Mouse (Mus musculus): ENCODE results near the gene Prkca. TPM values are rescaled to one million over a fixed set of nuclear protein-coding genes. Genes with fewer than 3 reads are reported as not detected.

Gene Prkca
- polyA plus RNA-seq, 1 experiment from 2014 or later: 3.4 TPM

DNA sequence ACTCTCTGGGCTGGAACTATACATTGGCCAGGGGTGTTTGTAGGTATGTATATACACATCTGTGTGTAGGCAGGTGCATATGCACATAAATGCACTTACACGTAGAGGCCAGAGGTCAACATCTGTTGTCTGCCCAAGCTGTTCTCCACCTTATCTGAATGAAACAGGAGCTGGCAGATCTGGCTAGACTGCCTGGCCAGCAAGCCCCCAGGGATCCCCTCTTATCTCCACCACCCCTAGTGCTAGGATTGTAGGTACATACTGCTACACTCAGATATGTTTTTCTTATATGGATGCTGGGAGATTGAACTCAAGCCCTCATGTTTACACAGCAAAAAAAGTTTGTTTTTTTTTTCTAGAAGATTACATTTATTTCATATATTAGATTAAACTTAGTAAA lies 79.9 kb downstream of the Prkca start:
- WGBS: 59% methylated on average over 1 of the region's 1 CpGs
- no peaks in the 10 kb centered on the region for H3K27me3 ChIP-seq (replicated peaks; ENCODE audit: low read depth, poor library complexity, severe bottlenecking)
- peaks cover 24% of the 10 kb centered on the region for H3K4me1 ChIP-seq
- no peak overlapping the region for H3K4me3 ChIP-seq
- no peak overlapping the region for H3K27ac ChIP-seq (replicated peaks)
- no peak for DNase-seq (ENCODE audit: low spot score)
- H3K9me3 ChIP-seq: no peaks in the 10 kb centered on the region
- H3K36me3 ChIP-seq (replicated peaks): no peaks in the 10 kb centered on the region

DNA sequence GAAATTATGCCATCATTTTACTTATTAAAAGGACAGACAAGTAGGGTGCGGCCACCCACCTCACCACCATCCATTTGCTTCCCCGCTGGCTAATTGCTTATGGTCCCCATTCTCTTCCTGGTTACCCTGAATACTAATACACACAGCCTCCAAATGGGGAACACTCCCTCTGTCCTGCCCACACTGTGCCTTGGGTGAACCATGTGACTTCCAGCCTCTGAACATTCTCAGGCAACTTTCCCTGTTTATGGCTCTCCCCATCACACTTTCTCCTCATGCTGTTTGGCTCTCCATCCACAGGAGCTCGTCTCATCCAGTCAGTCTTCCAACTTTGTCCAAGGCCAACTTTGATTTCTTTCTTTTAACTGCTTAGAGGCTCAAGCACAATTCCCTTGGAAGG lies 80.3 kb downstream of the Prkca start:
- no peak for DNase-seq (ENCODE audit: low spot score)
- WGBS: 84% methylated on average over 3 of the region's 3 CpGs
- Histone ChIP-seq H3K9me3 (no peaks in the 10 kb centered on the region), H3K4me1 (peaks cover 19% of the 10 kb centered on the region), H3K36me3 (replicated peaks) (no peaks in the 10 kb centered on the region), H3K4me3 (no peak overlapping the region), H3K27ac (replicated peaks) (no peak overlapping the region), H3K27me3 (replicated peaks; ENCODE audit: low read depth, poor library complexity, severe bottlenecking) (no peaks in the 10 kb centered on the region)

DNA sequence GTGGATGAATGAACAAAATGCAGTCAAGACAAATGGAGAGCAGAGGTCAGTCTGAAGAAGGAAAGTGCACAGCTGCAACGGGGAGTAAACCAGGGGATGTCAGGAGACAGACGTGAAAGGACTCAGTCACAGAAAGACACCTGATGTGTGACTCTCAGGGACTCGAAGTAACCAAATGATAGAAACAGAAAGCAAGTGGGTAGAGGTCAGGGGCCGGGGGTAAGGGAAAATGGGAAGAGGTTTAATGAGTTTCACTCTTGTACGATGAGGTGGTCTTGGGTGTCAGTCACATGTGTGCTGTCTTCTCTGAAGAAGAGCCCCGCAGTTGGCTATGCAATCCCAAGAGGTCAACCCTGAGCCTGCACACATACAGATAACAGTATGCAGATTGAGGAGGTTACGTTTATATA lies 82.0 kb downstream of the Prkca start:
- Histone ChIP-seq H3K27ac (replicated peaks) (no peak overlapping the region), H3K36me3 (replicated peaks) (no peaks in the 10 kb centered on the region), H3K27me3 (replicated peaks; ENCODE audit: low read depth, poor library complexity, severe bottlenecking) (no peaks in the 10 kb centered on the region), H3K4me1 (peaks cover 14% of the 10 kb centered on the region), H3K4me3 (no peak overlapping the region), H3K9me3 (no peaks in the 10 kb centered on the region)
- no peak for DNase-seq (ENCODE audit: low spot score)
- 60% methylated on average over 7 of the region's 7 CpGs for WGBS

DNA sequence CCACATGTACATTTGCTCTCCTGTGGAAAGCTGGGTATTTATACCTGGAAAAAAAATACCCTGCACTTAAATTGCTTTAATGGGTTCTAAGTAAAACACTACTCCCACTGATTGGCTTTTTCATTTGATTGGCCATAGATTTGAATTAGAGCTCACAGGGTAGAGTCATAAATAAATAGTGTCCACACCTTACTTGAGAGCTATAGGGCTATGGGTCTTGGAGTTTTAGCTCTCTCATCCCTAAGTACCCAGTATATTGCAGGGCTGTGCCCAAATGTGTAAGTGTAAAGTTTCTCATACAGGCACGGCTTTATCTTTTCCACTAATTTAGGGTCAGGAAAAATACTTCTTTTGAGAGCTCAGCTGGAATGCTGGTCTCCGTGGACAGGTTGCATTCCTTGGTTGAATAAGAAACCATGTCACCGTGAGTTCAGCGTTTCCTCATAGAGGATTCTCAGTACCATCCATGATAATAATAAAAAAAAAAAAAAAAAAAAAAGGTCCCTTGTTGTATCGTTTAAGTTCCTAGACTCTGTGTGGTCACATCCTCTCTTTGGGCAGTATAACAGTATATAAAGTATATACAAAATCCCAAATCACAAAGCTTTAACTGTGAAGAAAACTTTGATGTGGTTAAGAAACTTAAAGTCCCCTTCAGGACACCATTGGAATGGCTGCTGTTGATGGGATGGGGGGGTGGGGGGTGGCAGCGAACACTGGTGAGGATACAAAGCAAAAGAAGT lies 82.8 kb downstream of the Prkca start:
- Histone ChIP-seq H3K27ac (replicated peaks) (no peak overlapping the region), H3K27me3 (replicated peaks; ENCODE audit: low read depth, poor library complexity, severe bottlenecking) (no peaks in the 10 kb centered on the region), H3K36me3 (replicated peaks) (no peaks in the 10 kb centered on the region), H3K4me1 (peaks cover 14% of the 10 kb centered on the region), H3K9me3 (no peaks in the 10 kb centered on the region), H3K4me3 (no peak overlapping the region)
- DNase-seq (ENCODE audit: low spot score): no peak
- WGBS: 80% methylated on average over 6 of the region's 6 CpGs

DNA sequence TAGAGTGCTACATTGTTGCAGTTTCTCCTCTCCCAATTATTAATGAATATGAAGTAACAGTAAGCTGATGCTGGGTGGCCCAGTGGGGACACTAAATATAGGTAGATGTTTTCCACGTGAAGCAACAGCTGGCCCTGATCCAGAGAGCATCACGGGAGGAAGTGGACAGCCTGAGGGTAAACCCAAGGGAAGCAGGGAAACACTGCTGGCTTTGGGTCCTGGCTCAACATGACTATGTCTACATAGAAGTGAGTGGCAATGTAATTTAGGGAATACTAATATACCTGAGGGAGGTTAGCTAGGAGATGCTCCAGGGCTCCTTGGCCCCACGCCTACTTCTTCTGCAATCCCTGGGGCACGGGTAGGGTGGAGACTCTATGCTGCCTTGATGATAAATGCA lies 84.3 kb downstream of the Prkca start:
- H3K4me3 ChIP-seq: no peak overlapping the region
- H3K4me1 ChIP-seq: peaks cover 14% of the 10 kb centered on the region
- no peak overlapping the region for H3K27ac ChIP-seq (replicated peaks)
- no peaks in the 10 kb centered on the region for H3K9me3 ChIP-seq
- DNase-seq (ENCODE audit: low spot score): no peak
- WGBS: 78% methylated on average over 4 of the region's 4 CpGs
- no peaks in the 10 kb centered on the region for H3K36me3 ChIP-seq (replicated peaks)
- H3K27me3 ChIP-seq (replicated peaks; ENCODE audit: low read depth, poor library complexity, severe bottlenecking): no peaks in the 10 kb centered on the region

DNA sequence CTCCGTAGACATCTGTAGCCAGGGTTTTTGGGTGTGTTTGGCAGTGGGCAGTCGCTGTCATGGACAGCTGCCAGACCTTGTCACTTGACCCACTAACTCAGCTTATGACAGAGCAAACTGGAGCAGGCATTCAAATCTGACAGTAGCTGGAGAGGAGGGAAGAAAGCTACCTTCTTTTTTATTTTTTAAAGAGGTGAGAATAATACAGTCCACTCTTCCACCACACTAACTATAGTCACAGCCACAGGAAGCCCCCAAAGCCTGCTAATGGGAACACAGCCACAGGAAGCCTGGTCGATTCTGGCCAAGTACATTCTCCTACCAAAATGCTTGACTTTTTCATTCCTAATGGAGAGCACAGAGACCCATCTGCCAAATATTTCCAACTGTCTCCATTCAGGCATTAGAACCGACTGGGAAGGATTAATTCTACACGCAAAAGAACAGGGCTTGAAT lies 84.9 kb downstream of the Prkca start:
- H3K9me3 ChIP-seq: no peaks in the 10 kb centered on the region
- no peaks in the 10 kb centered on the region for H3K36me3 ChIP-seq (replicated peaks)
- no peak for DNase-seq (ENCODE audit: low spot score)
- no peak overlapping the region for H3K27ac ChIP-seq (replicated peaks)
- H3K4me1 ChIP-seq: peaks cover 13% of the 10 kb centered on the region
- H3K27me3 ChIP-seq (replicated peaks; ENCODE audit: low read depth, poor library complexity, severe bottlenecking): no peaks in the 10 kb centered on the region
- WGBS: 85% methylated on average over 5 of the region's 5 CpGs
- no peak overlapping the region for H3K4me3 ChIP-seq

DNA sequence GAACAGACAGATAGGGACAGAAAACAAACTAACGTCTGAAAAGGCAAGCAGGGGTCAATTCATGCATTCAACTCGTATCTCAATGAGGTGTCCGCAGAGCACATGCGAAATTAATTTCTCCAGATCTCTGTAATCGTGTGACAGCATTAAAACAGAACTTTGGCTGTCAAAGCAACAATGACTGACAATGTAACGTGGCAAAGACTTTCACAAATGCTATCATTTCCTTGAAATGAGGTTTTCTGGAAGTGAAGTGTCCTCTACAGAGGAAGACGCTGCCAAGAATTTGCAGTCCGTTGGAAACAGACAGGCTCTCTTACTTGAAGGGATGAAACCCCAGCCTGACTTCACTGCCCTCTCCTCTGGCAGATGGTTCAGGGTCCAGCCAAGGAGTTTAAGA lies 85.8 kb downstream of the Prkca start:
- 80% methylated on average over 8 of the region's 8 CpGs for WGBS
- Histone ChIP-seq H3K4me1 (peaks cover 8% of the 10 kb centered on the region; the same call in 1 of the 2 replicates), H3K27ac (replicated peaks) (no peak overlapping the region), H3K4me3 (no peak overlapping the region), H3K27me3 (replicated peaks; ENCODE audit: low read depth, poor library complexity, severe bottlenecking) (no peaks in the 10 kb centered on the region), H3K9me3 (no peaks in the 10 kb centered on the region), H3K36me3 (replicated peaks) (no peaks in the 10 kb centered on the region)
- no peak for DNase-seq (ENCODE audit: low spot score)

DNA sequence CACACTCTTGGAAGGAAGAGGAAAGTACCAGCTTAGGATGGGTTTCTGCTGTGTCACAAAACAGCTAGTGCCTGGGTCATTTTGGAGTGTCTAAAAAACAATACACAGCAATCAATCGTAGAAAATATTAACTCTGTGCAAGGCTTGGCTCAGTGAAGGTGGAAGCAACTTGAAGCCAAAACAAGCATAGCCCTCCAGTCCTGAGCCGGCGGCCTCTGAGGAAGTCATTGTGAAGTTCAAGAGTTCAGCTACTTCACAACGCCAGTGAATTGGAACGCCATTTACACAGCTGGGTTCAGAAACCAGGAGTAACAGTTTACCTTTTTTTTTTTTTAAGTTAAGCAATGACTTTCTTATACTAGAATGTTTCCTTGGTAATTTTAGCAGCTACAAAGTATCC lies 89.0 kb downstream of the Prkca start:
- H3K4me1 ChIP-seq: peaks cover 9% of the 10 kb centered on the region
- no peak overlapping the region for H3K27ac ChIP-seq (replicated peaks)
- no peaks in the 10 kb centered on the region for H3K9me3 ChIP-seq
- H3K36me3 ChIP-seq (replicated peaks): no peaks in the 10 kb centered on the region
- H3K4me3 ChIP-seq: no peak overlapping the region
- WGBS: 79% methylated on average over 5 of the region's 5 CpGs
- no peaks in the 10 kb centered on the region for H3K27me3 ChIP-seq (replicated peaks; ENCODE audit: low read depth, poor library complexity, severe bottlenecking)
- no peak for DNase-seq (ENCODE audit: low spot score)

DNA sequence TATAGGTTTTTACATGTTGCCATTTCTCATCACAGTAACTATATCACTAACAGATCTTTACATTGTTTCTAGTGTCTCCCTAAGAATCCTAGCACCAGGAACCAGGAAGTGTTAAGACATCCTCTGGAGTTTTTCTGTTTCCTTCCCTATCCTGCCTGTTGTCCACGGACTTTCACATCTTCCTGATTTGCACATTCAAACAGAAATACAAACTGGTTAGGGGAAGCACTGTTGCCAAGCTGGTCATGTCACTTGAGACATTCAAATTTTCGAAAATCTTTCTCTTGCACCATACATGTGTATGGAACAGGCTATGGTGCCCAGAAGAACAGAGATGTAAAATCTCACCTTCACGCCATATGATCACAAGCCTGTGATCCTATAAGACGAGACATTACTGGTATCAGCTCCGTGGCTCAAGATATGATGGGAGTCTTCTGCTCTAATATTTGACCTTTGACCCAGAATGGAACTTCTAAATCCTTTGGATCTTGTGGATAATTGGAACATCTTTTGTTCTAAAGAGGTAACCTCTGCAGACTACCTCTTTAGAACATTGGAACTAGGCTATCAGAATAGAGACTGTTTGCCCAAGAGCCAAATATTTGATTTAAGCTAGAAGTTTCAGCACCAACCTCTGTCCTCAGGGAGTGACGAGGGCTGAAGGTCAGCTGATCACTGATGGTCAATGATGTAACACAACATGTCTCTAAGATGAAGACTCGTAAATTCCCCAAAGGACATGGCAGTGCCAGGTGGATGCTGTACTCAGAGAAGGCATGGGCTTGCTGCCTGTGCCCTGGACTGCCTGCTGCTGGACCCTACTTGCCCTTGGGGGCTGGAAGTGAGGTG lies 91.6 kb downstream of the Prkca start:
- H3K27me3 ChIP-seq (replicated peaks; ENCODE audit: low read depth, poor library complexity, severe bottlenecking): no peaks in the 10 kb centered on the region
- peaks cover 14% of the 10 kb centered on the region for H3K4me1 ChIP-seq
- 86% methylated on average over 7 of the region's 7 CpGs for WGBS
- H3K36me3 ChIP-seq (replicated peaks): no peaks in the 10 kb centered on the region
- no peak overlapping the region for H3K27ac ChIP-seq (replicated peaks)
- DNase-seq (ENCODE audit: low spot score): no peak
- H3K9me3 ChIP-seq: no peaks in the 10 kb centered on the region
- no peak overlapping the region for H3K4me3 ChIP-seq

DNA sequence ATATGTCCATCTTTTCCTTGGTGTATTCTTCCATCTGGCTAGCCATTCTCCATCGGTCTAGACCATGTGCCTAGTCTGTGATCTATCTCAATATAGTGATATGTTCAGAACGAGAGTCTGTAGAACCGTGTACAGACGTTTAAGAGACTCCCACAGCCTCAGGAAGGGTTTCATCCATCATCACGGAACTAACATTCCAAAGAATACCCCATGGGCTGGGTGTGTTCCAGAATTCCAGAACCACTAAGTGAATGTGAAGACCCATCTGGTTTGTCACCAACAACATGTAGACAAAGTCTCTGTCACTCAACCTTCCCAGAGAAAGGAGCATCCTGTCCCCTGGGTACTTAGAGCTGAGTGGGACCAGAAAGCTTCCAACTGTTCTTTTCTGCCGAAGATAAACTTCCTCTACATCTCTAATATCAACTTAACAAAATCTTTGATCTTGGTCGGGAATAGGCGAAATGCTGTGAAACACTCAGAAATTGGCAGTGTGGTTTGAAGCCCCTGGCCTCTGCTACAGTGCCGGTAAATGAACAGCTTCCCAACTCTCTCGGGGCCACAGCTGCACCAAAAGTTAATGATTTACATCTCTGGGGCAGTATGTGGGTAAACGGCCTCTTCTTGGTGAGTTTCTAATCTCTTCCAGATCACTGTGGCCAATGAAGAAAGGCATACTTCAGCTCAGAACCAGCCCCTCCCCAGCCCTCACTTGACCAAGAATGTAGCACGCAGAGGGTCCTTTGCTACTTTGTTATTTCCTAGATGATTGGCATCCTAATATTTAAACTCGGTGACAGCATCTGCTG lies 92.7 kb downstream of the Prkca start:
- H3K36me3 ChIP-seq (replicated peaks): no peaks in the 10 kb centered on the region
- WGBS: 75% methylated on average over 13 of the region's 13 CpGs
- no peaks in the 10 kb centered on the region for H3K9me3 ChIP-seq
- H3K27me3 ChIP-seq (replicated peaks; ENCODE audit: low read depth, poor library complexity, severe bottlenecking): no peaks in the 10 kb centered on the region
- DNase-seq (ENCODE audit: low spot score): no peak
- H3K27ac ChIP-seq (replicated peaks): no peak overlapping the region
- H3K4me3 ChIP-seq: no peak overlapping the region
- H3K4me1 ChIP-seq: peaks cover 14% of the 10 kb centered on the region

DNA sequence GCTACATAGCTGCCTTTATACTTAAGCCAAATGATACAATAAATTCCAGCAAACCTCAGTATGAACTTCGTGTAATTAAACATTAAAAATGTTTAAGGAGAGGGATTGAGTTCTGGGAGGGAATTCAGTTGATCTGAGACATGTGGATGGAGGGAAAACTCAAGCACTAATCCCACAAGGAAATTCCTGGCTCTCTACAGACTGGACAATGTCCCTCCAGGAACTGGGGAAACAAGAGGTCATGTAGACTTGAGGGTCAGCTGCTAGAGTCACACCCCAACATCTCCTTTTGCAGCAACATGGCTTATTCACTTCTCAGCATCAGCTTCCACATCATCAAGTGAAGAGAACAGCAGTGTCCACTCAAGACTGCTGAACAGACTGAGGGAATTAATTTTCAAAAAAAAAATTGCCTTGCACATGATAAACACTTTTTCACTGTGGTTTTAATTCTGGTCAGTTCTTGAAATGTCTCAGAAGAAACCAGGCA lies 93.5 kb downstream of the Prkca start:
- Histone ChIP-seq H3K27me3 (replicated peaks; ENCODE audit: low read depth, poor library complexity, severe bottlenecking) (no peaks in the 10 kb centered on the region), H3K36me3 (replicated peaks) (no peaks in the 10 kb centered on the region), H3K9me3 (no peaks in the 10 kb centered on the region), H3K4me1 (peaks cover 14% of the 10 kb centered on the region), H3K27ac (replicated peaks) (no peak overlapping the region), H3K4me3 (no peak overlapping the region)
- no peak for DNase-seq (ENCODE audit: low spot score)
- 72% methylated on average over 1 of the region's 1 CpGs for WGBS

DNA sequence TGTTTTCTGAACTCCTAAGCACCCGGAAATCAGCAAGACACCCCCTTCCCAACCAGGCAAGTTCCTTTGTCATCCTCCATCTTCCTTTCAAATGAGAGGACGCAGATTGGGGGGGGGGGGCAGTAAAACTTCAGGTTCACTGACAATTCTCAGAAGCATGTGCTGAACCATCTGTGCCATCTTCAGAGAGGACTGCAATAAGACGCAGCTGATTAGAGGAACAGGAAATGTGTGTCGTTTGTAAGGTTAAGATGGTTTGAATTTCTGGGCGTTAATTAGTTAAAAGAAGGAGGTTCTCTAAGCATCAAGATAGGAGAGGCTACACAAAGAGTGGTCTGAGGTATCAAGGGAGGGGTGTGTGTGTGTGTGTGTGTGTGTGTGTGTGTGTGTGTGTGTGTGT lies 94.2 kb downstream of the Prkca start:
- 65% methylated on average over 5 of the region's 5 CpGs for WGBS
- H3K27me3 ChIP-seq (replicated peaks; ENCODE audit: low read depth, poor library complexity, severe bottlenecking): no peaks in the 10 kb centered on the region
- H3K4me1 ChIP-seq: peaks cover 14% of the 10 kb centered on the region
- H3K4me3 ChIP-seq: no peak overlapping the region
- no peaks in the 10 kb centered on the region for H3K9me3 ChIP-seq
- no peak overlapping the region for H3K27ac ChIP-seq (replicated peaks)
- H3K36me3 ChIP-seq (replicated peaks): no peaks in the 10 kb centered on the region
- DNase-seq (ENCODE audit: low spot score): no peak
